Mouse (Mus musculus): ENCODE data around the gene Kdm6b. TPM values are rescaled to one million over a fixed set of nuclear protein-coding genes. Genes with fewer than 3 reads are reported as not detected.

The Kdm6b gene
- polyA plus RNA-seq (2012): 242 and 341 TPM in 2 replicates

GRCm38 (mm10) chr11:69413221-69414181, at the start of gene Kdm6b:
TSS of gene Kdm6b (minus strand) at chr11:69413675.

GRCm38 (mm10) chr11:69398059-69398458, 15.4 kb downstream of the Kdm6b start, which contains the start of gene Tmem88:
TSS of gene Tmem88 (minus strand) at chr11:69398234.

GRCm38 (mm10) chr11:69395235-69395633, 18.2 kb downstream of the Kdm6b start, which contains the start of the genes Naa38 and Cyb5d1:
TSS of gene Naa38 (plus strand) at chr11:69395487.
TSS of gene Cyb5d1 (minus strand) at chr11:69395631.

GRCm38 (mm10) chr11:69369215-69369989, 44.1 kb downstream of the Kdm6b start, which contains the start of gene Chd3:
TSS of gene Chd3 (minus strand) at chr11:69369406.

Other genes with a start within 250 kb of the Kdm6b start
- 0.02 and 0.43 TPM in 2 replicates for gene Alox8, start 215.8 kb downstream of the Kdm6b start, polyA plus RNA-seq (2012)
- 0.01 TPM in 1 of 2 replicates, not detected in the other for gene Gucy2e, start 176.6 kb downstream of the Kdm6b start, polyA plus RNA-seq (2012)
- gene Cntrob, start 89.9 kb downstream of the Kdm6b start, polyA plus RNA-seq (2012): 22.6 and 44.8 TPM in 2 replicates
- gene Trappc1, start 89.7 kb downstream of the Kdm6b start, polyA plus RNA-seq (2012): 5.1 and 6.6 TPM in 2 replicates
- 0.16 and 0.42 TPM in 2 replicates for gene Kcnab3, start 87.4 kb downstream of the Kdm6b start, polyA plus RNA-seq (2012)
- 3.1 and 7.6 TPM in 2 replicates for gene Rnf227, start 73.2 kb downstream of the Kdm6b start, polyA plus RNA-seq (2012)
- gene Chd3, start 44.3 kb downstream of the Kdm6b start, polyA plus RNA-seq (2012): 147 and 202 TPM in 2 replicates
- 114 and 133 TPM in 2 replicates for gene Naa38, start 18.2 kb downstream of the Kdm6b start, polyA plus RNA-seq (2012)
- gene Cyb5d1, start 18.0 kb downstream of the Kdm6b start, polyA plus RNA-seq (2012): 8.7 and 8.8 TPM in 2 replicates
- gene Tmem88, start 15.4 kb downstream of the Kdm6b start, polyA plus RNA-seq (2012): 1.6 and 2.5 TPM in 2 replicates
- gene Dnah2, start 135.4 kb upstream of the Kdm6b start, polyA plus RNA-seq (2012): 0.03 TPM in 1 of 2 replicates, not detected in the other
- gene Efnb3, start 146.5 kb upstream of the Kdm6b start, polyA plus RNA-seq (2012): 0.69 and 1.4 TPM in 2 replicates
- 15.1 and 19.3 TPM in 2 replicates for gene Wrap53, start 166.6 kb upstream of the Kdm6b start, polyA plus RNA-seq (2012)
- gene Trp53, start 166.7 kb upstream of the Kdm6b start, polyA plus RNA-seq (2012): 107 and 113 TPM in 2 replicates
- gene Atp1b2, start 192.3 kb upstream of the Kdm6b start, polyA plus RNA-seq (2012): 60.8 and 72.4 TPM in 2 replicates
- gene Shbg, start 204.2 kb upstream of the Kdm6b start, polyA plus RNA-seq (2012): not detected in 2 replicates
- gene Sat2, start 208.3 kb upstream of the Kdm6b start, polyA plus RNA-seq (2012): not detected in 2 replicates
- gene Fxr2, start 219.3 kb upstream of the Kdm6b start, polyA plus RNA-seq (2012): 78.1 and 86.4 TPM in 2 replicates
- 0.48 and 1.3 TPM in 2 replicates for gene Sox15, start 241.6 kb upstream of the Kdm6b start, polyA plus RNA-seq (2012)
- gene Mpdu1, start 249.0 kb upstream of the Kdm6b start, polyA plus RNA-seq (2012): 34.6 and 45.3 TPM in 2 replicates

Data from megakaryocyte-erythroid progenitor cell, adult 5 weeks (primary cell).